In genomic region chr14:105295820-105296582, GRCm38 (mm10) we compare ENCODE assay signal across 8 mouse cellular contexts. TPM values are rescaled to one million over a fixed set of nuclear protein-coding genes. Genes with fewer than 3 reads are reported as not detected.
DNase-seq lines count a peak whose midpoint lies in the region.

No protein-coding gene starts in this region.

- peak; percentile 84 for DNase-seq in layer of hippocampus, adult 9-10 months (ENCODE audit: low spot score)
- no peak for DNase-seq in layer of hippocampus, adult 9-11 months
- peak; percentile 35 for DNase-seq in MEL-GATA-1-ER (ENCODE audit: extremely low read depth, low read depth)
- DNase-seq in embryo, embryonic 10.5 days (ENCODE audit: low spot score): peak; percentile 83
- DNase-seq in lung, postnatal 36 days: peak; percentile 81
- no peak for DNase-seq in right cerebral cortex, adult 2 months (ENCODE audit: low spot score in 2 of 2)
- DNase-seq in thymus, postnatal 36 days: no peak
- no peak for DNase-seq in adrenal gland, postnatal 4 days (ENCODE audit: low spot score in 2 of 2)

RNA-seq across cellular contexts. Expression of gene Ndfip2, which starts 37.6 kb away (rescaled TPM):
- 10 to 100 TPM; 38.2 to 40.9 TPM for total RNA-seq in adrenal gland, postnatal 4 days (2021)

Comparison
In these comparisons a context has a peak if more than half of its experiments do, and no peak if none do; other contexts are left out.
1. DNase-seq: peak in layer of hippocampus, adult 9-10 months (single experiment), MEL-GATA-1-ER (single experiment), embryo, embryonic 10.5 days (single experiment) and lung, postnatal 36 days (single experiment); none in layer of hippocampus, adult 9-11 months (single experiment), right cerebral cortex, adult 2 months (0 of 2), thymus, postnatal 36 days (0 of 2) and adrenal gland, postnatal 4 days (0 of 2).